Mouse (Mus musculus) cerebellum, postnatal 36 days (tissue): Measurements from ENCODE around the gene Pitpnm1.
A peak's percentile ranks its signal among the peaks of the same experiment; 100 is the strongest.
"Not testable (repeated sequence)": the region's sequence is repeated elsewhere in the genome, so short reads cannot be mapped to it uniquely, and the experiment has no call there.

Experiments used
- DNase-seq, 2 experiments: peaks; one replicate each; pipeline ENCODE4 v3.0.0; 2021 to 2022; ENCODE audit warnings: mixed read lengths in 2 of 2

The Pitpnm1 gene

DNA sequence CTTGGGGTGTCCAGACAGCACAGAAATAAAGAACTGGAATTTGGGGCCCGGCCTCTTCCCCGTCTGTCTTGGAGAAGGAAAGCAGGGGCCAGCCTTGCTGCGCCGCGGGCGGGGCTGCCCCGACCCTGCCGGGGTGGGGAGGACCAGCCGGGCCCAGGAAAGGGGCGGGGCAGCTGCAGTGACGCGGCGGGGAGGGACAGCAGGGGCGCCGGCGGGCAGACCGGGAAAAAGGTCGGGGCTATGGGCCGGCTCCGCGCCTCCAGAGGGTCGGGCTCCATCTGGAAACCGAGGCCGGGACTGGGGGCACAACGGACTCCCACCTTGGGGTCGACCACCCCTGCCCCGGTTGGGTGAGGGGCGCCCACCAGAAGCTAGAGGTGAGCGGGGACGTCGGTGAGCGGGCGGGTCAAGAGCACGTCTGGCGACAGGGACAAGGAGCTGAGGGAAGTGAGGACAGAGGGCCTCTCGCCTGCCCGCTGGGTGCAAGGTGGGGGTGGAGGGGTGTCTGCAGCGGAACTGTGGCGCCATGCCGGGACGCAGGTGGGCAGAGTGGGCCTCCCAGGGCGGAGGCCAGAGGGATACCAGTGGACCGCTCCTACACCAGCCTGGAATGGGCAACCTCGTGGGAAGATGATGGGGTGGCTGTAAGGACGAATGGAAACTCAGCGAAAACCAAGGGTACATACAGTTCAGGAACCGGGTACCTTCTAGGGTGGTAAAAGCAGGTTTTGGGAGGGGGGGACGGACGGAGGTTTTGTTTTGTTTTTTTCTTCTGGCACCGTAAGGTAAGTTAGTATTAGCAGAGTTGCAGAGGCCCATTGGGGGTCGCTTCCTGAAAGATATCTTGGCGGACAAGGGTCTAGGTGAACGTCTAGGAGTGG is at the start of gene Pitpnm1:
Gene Pitpnm1, plus strand, starts transcription at position 162 of the 881 bp plus-strand sequence.
- peak; percentile 60 to 69 for DNase-seq

- no peak for DNase-seq
Measured at GRCm38 (mm10) chr19:4051016-4051415, 48.8 kb upstream of the Pitpnm1 start.

GRCm38 (mm10) chr19:4051741-4052515 is 47.9 kb upstream of the Pitpnm1 start:
- DNase-seq, result peak; percentile 75 to 78

- no peak for DNase-seq
Measured at GRCm38 (mm10) chr19:4052516-4053030, 47.2 kb upstream of the Pitpnm1 start.

- DNase-seq, result no peak
Measured at GRCm38 (mm10) chr19:4054613-4055012, 45.2 kb upstream of the Pitpnm1 start.

- peak; percentile 70 to 71 for DNase-seq
Measured at GRCm38 (mm10) chr19:4055216-4055946, 44.4 kb upstream of the Pitpnm1 start.

DNA sequence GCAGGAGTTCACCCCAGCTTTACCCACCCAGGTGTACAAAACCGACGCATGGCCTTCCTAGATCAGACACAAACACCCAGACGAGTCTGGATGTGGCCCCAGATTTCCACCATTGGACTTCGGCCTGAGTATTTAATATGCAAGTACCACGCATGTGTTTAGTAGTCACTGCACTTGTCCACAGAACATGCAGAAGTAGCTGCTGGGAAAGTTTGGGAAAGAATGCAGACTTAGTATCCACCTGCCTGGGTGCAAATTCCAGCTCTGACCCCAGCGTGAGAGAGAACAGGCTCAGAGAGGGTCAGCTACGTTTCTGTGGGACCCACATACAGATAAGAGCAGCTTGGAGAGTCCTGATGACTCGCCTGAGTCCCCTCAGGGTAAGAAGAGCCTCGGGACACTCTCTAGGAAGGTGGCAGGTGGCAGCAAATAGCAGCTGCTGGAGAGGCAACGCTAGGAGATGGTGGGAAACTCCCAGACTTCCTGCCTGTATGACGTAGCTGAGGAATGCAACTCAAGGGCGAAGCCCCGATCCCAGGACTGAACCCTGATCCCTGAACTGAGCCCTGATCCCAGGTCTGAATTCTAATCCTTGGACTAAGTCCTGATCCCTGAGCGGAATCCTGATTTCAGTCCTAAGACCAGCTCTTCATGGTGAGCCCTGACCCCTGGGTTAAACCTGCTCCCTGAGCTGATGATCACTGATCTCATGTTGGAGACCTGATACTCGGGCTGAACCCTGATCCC is 43.7 kb upstream of the Pitpnm1 start:
- DNase-seq, result no peak

- no peak for DNase-seq
Measured at GRCm38 (mm10) chr19:4056727-4057126, 43.1 kb upstream of the Pitpnm1 start.

DNA sequence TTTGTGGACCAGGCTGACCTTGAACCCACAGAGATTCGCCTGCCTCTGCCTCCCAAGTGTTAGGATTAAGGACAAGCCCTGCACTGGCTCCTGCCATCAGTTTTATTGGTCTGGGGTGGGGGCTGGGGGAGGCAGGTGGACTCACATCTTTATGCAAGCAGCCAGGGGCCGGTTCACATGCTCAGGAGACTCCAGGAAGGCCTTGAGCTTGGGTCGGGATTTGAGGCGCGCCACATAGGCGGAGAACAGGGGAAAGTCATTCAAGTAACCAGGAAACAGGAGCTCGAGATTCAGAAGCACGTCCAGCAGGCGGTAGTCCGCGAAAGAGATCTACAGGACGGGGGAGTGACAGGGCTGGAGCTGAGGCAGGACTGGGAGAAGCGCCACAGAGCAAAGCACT is 42.4 kb upstream of the Pitpnm1 start:
- DNase-seq, result no peak

- no peak for DNase-seq
Measured at GRCm38 (mm10) chr19:4057962-4058361, 41.8 kb upstream of the Pitpnm1 start.

DNA sequence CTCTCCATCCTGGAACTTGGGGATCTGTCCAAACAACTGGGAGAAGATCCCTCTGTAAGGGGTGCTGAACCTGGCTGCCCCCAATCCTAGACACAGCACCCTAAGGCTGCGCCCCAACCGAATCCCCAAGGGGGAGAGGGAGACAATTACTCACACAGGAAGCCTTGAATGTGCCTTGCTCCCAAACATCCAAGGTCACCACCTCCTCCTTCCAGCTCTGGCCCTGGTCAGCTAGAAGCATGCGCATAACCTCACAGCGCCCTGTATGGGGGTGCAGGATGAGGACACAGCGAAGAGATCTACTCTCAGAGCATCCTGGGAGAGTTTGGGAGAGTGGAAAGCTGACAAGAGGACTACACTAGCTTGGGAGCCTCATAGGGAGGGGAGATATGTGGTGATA is 41.2 kb upstream of the Pitpnm1 start:
- DNase-seq, result no peak

GRCm38 (mm10) chr19:4059069-4059740 is 40.6 kb upstream of the Pitpnm1 start, which contains the start of gene Gstp3:
Gene Gstp3, minus strand, starts transcription at chr19:4059569.
- no peak for DNase-seq

GRCm38 (mm10) chr19:4060044-4060898 is 39.5 kb upstream of the Pitpnm1 start:
- DNase-seq, result not testable (repeated sequence)

DNA sequence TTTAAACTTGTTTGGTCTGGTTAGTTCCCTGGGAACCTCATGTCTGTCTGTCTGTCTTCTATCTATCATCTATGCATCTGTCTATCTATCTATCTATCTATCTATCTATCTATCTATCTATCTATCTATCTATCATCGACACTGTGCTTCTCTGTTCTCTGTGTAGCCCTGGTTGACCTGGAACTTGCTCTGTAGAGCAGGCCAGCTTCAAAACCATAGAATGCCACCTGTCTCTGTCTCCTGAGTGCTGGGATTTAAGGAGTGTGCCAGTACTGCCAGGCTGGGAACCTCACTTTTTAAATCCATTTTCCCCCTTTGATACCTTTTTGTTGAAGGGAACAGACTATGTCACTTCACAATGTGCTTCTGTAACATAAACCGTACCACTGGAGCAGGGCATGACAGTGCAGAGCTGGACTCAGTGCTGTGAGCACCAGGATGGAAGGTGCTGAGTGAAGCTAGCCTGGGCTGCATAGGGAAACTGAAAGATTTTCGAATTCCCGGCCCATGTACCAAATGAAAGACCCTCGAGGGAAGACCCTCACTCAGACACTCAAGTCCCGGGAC is 38.8 kb upstream of the Pitpnm1 start:
- no peak for DNase-seq

- DNase-seq, result not testable (repeated sequence)
Measured at GRCm38 (mm10) chr19:4063357-4063756, 36.4 kb upstream of the Pitpnm1 start.

DNA sequence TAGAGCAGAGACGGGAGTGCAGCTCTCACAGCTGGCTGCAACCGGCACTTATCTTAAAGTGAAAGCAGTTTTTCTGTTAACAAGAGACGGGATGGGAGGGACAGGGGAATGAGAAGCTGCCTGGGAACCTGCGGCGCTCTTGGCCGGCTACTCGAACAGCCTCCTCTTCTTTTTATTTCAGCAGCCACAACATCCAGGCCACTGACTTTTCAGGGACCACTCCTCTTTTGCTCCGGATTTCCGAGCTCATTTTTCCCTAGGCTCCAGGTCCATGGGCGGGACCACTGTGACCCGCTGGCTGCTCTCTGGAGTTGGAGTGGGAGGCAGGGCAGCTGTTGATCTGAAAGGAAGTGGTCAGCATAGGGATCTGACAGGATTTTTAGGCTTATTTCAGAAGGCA is 35.3 kb upstream of the Pitpnm1 start:
- not testable (repeated sequence) for DNase-seq

- no peak for DNase-seq
Measured at GRCm38 (mm10) chr19:4066280-4066679, 33.5 kb upstream of the Pitpnm1 start.

DNA sequence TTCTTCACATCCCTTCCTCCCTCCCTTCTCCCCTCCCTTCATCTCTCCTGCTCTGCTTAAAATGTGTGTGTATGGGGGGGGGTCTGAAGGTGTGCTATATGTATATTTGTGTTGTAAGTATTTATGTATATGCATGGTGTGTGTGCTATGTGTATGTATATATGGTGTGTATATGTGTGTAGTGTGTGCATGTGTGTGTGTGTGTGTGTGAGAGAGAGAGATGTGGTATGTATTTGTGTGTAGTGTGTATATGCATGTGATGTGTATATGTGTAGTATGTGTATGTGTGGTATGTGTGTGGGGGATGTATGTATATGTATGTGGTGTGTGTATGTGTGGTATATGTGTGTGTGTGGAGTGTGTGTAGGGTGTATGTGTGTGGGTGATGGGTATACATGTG is 32.9 kb upstream of the Pitpnm1 start:
- DNase-seq, result no peak

- DNase-seq, result not testable (repeated sequence)
Measured at GRCm38 (mm10) chr19:4068242-4068641, 31.6 kb upstream of the Pitpnm1 start.
